ENCODE assay signal across 8 mouse cellular contexts in the genomic region with DNA sequence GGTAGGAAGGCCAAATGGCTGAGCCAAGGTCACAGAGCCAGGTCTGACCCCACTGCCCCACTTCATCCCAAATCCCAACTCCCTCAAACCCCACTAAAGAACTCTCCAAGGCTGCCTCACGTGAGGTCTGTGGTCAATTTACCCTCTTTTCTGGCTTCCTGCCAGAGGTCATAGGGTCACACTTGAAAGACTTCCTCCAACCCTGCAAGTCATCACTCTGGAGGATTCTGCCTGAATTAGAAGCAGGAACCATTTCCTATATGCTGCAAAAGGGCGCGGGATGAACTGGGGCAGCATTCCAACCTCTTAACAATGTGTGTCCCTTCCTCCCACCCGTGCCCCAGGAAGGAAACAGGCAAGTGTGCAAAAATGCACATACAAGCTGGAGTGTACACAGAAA. TPM values are rescaled to one million over a fixed set of nuclear protein-coding genes. Genes with fewer than 3 reads are reported as not detected.
A peak's percentile ranks its signal among the peaks of the same experiment; 100 is the strongest.
DNase-seq lines count a peak whose midpoint lies in the region; ATAC-seq lines count a peak whose summit lies in the region.

No protein-coding gene starts in this region.

- intact Hi-C loops in left cerebral cortex, postnatal 25 days (cut with DNase I): no loop called here

- H3K36me3 ChIP-seq in forebrain, embryonic 10.5 days (replicated peaks): no peaks in the 10 kb centered on the region
- H3K36me3 ChIP-seq in forebrain, embryonic 13.5 days (ENCODE audit: poor library complexity, severe bottlenecking): no peaks in the 10 kb centered on the region
- no peaks in the 10 kb centered on the region for H3K36me3 ChIP-seq in stomach, embryonic 14.5 days (ENCODE audit: control insufficient read depth, insufficient read depth, low read length)

- H3K9ac ChIP-seq in forebrain, embryonic 13.5 days: no peak overlapping the region
- H3K9ac ChIP-seq in stomach, embryonic 14.5 days (replicated peaks; ENCODE audit: low read depth, low read length): no peak overlapping the region

- peaks cover 29% of the 10 kb centered on the region for H3K4me1 ChIP-seq in forebrain, embryonic 10.5 days
- no peaks in the 10 kb centered on the region for H3K4me1 ChIP-seq in forebrain, embryonic 13.5 days
- H3K4me1 ChIP-seq in stomach, embryonic 14.5 days (ENCODE audit: control insufficient read depth, insufficient read depth, low read length): peaks cover 17% of the 10 kb centered on the region

- 47% methylated on average over 4 of the region's 4 CpGs for WGBS in forebrain, embryonic 10.5 days
- 59% methylated on average over 4 of the region's 4 CpGs for WGBS in forebrain, embryonic 13.5 days
- WGBS in stomach, embryonic 14.5 days: 27% methylated on average over 4 of the region's 4 CpGs

- peak; percentile 35 for DNase-seq in forebrain, embryonic 10.5 days (ENCODE audit: extremely low spot score, low spot score)
- peak; percentile 52 for DNase-seq in T-cell, adult 2 months (ENCODE audit: low spot score)
- DNase-seq in heart, adult 8-10 months (ENCODE audit: low spot score): peak; percentile 87
- DNase-seq in kidney, postnatal 14 days: peak; percentile 84
- no peak for DNase-seq in layer of hippocampus, postnatal 14 days (ENCODE audit: low spot score in 2 of 2)
- DNase-seq in left cerebral cortex, postnatal 25 days (ENCODE audit: low spot score in 2 of 2): no peak

- peak overlapping the region; percentile 80 for H3K27ac ChIP-seq in forebrain, embryonic 10.5 days
- no peak overlapping the region for H3K27ac ChIP-seq in forebrain, embryonic 13.5 days
- peak overlapping the region; percentile 66; the same call in 1 of the 2 replicates for H3K27ac ChIP-seq in stomach, embryonic 14.5 days (ENCODE audit: low read length)

- no peak overlapping the region for H3K4me3 ChIP-seq in forebrain, embryonic 10.5 days
- H3K4me3 ChIP-seq in forebrain, embryonic 13.5 days: no peak overlapping the region
- H3K4me3 ChIP-seq in stomach, embryonic 14.5 days (ENCODE audit: low read depth, low read length): no peak overlapping the region

- no peak for ATAC-seq in forebrain, embryonic 13.5 days
- no peak for ATAC-seq in stomach, embryonic 14.5 days (ENCODE audit: insufficient number of reproducible peaks, insufficient read depth, low FRiP score, low read depth)

- H3K9me3 ChIP-seq in forebrain, embryonic 10.5 days: no peaks in the 10 kb centered on the region; the same call in 1 of the 2 replicates
- peaks cover 3% of the 10 kb centered on the region; the same call in 1 of the 2 replicates for H3K9me3 ChIP-seq in forebrain, embryonic 13.5 days (replicated peaks)
- H3K9me3 ChIP-seq in stomach, embryonic 14.5 days (ENCODE audit: control insufficient read depth, low read depth, low read length): peaks cover 4% of the 10 kb centered on the region; the same call in 1 of the 2 replicates

- H3K4me2 ChIP-seq in forebrain, embryonic 13.5 days: no peak overlapping the region
- no peak overlapping the region for H3K4me2 ChIP-seq in stomach, embryonic 14.5 days (replicated peaks; ENCODE audit: low read depth, low read length)

- H3K27me3 ChIP-seq in forebrain, embryonic 10.5 days (ENCODE audit: poor library complexity, severe bottlenecking): no peaks in the 10 kb centered on the region
- no peaks in the 10 kb centered on the region for H3K27me3 ChIP-seq in forebrain, embryonic 13.5 days
- no peaks in the 10 kb centered on the region for H3K27me3 ChIP-seq in stomach, embryonic 14.5 days (ENCODE audit: control insufficient read depth, insufficient read depth, low read length)

RNA-seq across cellular contexts. Expression of a gene that starts 25.8 kb away (rescaled TPM):
- polyA plus RNA-seq in forebrain, embryonic 10.5 days (2016; fragmentation: Nextera tagmentation; extraction: Ambion mirVana): 7.3 and 7.8 TPM in 2 replicates
- 4.5 and 5.2 TPM in 2 replicates for polyA plus RNA-seq in forebrain, embryonic 13.5 days (2015; fragmentation: Nextera tagmentation; extraction: Ambion mirVana)
- 10 to 100 TPM in 1 of 4 experiments, 1 to 10 TPM in 3; 6.8 to 10.9 (median 8.6) TPM for total RNA-seq in heart, adult 8-10 months (2022)
- polyA plus RNA-seq in stomach, embryonic 14.5 days (2014; fragmentation: Nextera tagmentation; extraction: Ambion mirVana): 10.6 and 14.0 TPM in 2 replicates
- 10 to 100 TPM; 50.2 to 52.9 TPM for total RNA-seq in layer of hippocampus, postnatal 14 days (2021)
- total RNA-seq in left cerebral cortex, postnatal 25 days (2021): 10 to 100 TPM; 52.2 to 57.8 TPM

RNA-seq across cellular contexts. Expression of a gene that starts 58.0 kb away (rescaled TPM):
- polyA plus RNA-seq in forebrain, embryonic 10.5 days (2016; fragmentation: Nextera tagmentation; extraction: Ambion mirVana): 25.0 and 26.3 TPM in 2 replicates
- 37.4 and 42.4 TPM in 2 replicates for polyA plus RNA-seq in forebrain, embryonic 13.5 days (2015; fragmentation: Nextera tagmentation; extraction: Ambion mirVana)
- total RNA-seq in heart, adult 8-10 months (2022): 1 to 10 TPM; 6.4 to 7.8 (median 7.0) TPM
- polyA plus RNA-seq in stomach, embryonic 14.5 days (2014; fragmentation: Nextera tagmentation; extraction: Ambion mirVana): 13.7 and 14.1 TPM in 2 replicates
- 10 to 100 TPM; 45.5 to 50.3 TPM for total RNA-seq in layer of hippocampus, postnatal 14 days (2021)
- 10 to 100 TPM; 59.0 to 64.8 TPM for total RNA-seq in left cerebral cortex, postnatal 25 days (2021)

RNA-seq across cellular contexts. Expression of a gene that starts 59.0 kb away (rescaled TPM):
- polyA plus RNA-seq in forebrain, embryonic 10.5 days (2016; fragmentation: Nextera tagmentation; extraction: Ambion mirVana): 6.6 and 6.7 TPM in 2 replicates
- 5.4 and 5.6 TPM in 2 replicates for polyA plus RNA-seq in forebrain, embryonic 13.5 days (2015; fragmentation: Nextera tagmentation; extraction: Ambion mirVana)
- 1 to 10 TPM; 3.4 to 4.4 (median 3.5) TPM for total RNA-seq in heart, adult 8-10 months (2022)
- 5.6 TPM in 2 replicates for polyA plus RNA-seq in stomach, embryonic 14.5 days (2014; fragmentation: Nextera tagmentation; extraction: Ambion mirVana)
- total RNA-seq in layer of hippocampus, postnatal 14 days (2021): 1 to 10 TPM; 3.7 to 4.1 TPM
- 1 to 10 TPM; 4.2 TPM for total RNA-seq in left cerebral cortex, postnatal 25 days (2021)

Comparison
In these comparisons a context has a peak if more than half of its experiments do, and no peak if none do; other contexts are left out.
1. DNase-seq: peak in forebrain, embryonic 10.5 days (single experiment), T-cell, adult 2 months (single experiment), heart, adult 8-10 months (single experiment) and kidney, postnatal 14 days (single experiment); none in layer of hippocampus, postnatal 14 days (0 of 2) and left cerebral cortex, postnatal 25 days (0 of 2).
2. RNA of a gene that starts 25.8 kb away (total RNA-seq): 52.2 to 57.8 TPM in left cerebral cortex, postnatal 25 days and 50.2 to 52.9 TPM in layer of hippocampus, postnatal 14 days; 6.8 to 10.9 TPM in heart, adult 8-10 months; every median in the first group is over 4 times any median in the second.
3. RNA of a gene that starts 58.0 kb away (total RNA-seq): 59.0 to 64.8 TPM in left cerebral cortex, postnatal 25 days and 45.5 to 50.3 TPM in layer of hippocampus, postnatal 14 days; 6.4 to 7.8 TPM in heart, adult 8-10 months; every median in the first group is over 4 times any median in the second.